Mouse (Mus musculus) thymus, adult 2 months (tissue): Measurements from ENCODE around the gene Dgki. TPM values are rescaled to one million over a fixed set of nuclear protein-coding genes. Genes with fewer than 3 reads are reported as not detected.

Experiments used
- DNase-seq: peaks from one replicate; pipeline ENCODE4 v3.0.0; 2021
- H3K27ac ChIP-seq: fragments of 200-500 bp; 2 replicates; pipeline ENCODE4 v1.5.1; 2012; ENCODE audit warnings: low read length, control low read depth; ENCODE audit not compliant: control insufficient read depth, insufficient read depth
- H3K27me3 ChIP-seq: fragments of 200-500 bp; 2 replicates; pipeline ENCODE4 v1.6.1; 2012; ENCODE audit warnings: mild to moderate bottlenecking, low read length, moderate library complexity, mixed read lengths; ENCODE audit not compliant: control insufficient read depth, insufficient read depth
- H3K36me3 ChIP-seq: fragments of 200-500 bp; 2 replicates; pipeline ENCODE4 v1.6.1; 2012; ENCODE audit warnings: mild to moderate bottlenecking, low read length, moderate library complexity; ENCODE audit not compliant: control insufficient read depth, insufficient read depth
- H3K4me1 ChIP-seq: fragments of 200-500 bp; replicated peaks from 2 replicates; pipeline ENCODE4 v1.6.1; 2012; ENCODE audit warnings: low read length; ENCODE audit not compliant: control insufficient read depth, insufficient read depth
- H3K4me3 ChIP-seq: fragments of 200-500 bp; 2 replicates; pipeline ENCODE4 v1.5.1; 2012; ENCODE audit warnings: mild to moderate bottlenecking, low read length, control low read depth, moderate library complexity; ENCODE audit not compliant: control insufficient read depth, insufficient read depth
- CTCF ChIP-seq: fragments of 200-500 bp; IDR thresholded peaks from 2 replicates; pipeline ENCODE4 v1.5.1; 2012; ENCODE audit warnings: mild to moderate bottlenecking, control low read depth, low read length, moderate library complexity, borderline replicate concordance; ENCODE audit not compliant: control insufficient read depth, poor library complexity, insufficient read depth; ENCODE audit errors: extremely low read depth
- POLR2A ChIP-seq: fragments of 200-500 bp; IDR thresholded peaks from 2 replicates; pipeline ENCODE4 v1.6.1; 2012; ENCODE audit warnings: mild to moderate bottlenecking, low read length, control low read depth, moderate library complexity; ENCODE audit not compliant: control insufficient read depth, poor library complexity, insufficient read depth; ENCODE audit errors: extremely low read depth
- WGBS: fragments of 180-500 bp; shearing (Covaris S2); methylation state at CpG from one replicate; pipeline ENCODE4 v1.1.7; 2018; 5-methylcytosine and 5-hydroxymethylcytosine counted together
- polyA plus RNA-seq: library from polyadenylated mRNA; depleted of rRNA; stranded (reverse); fragments of >200 nt; gene quantifications from 2 replicates; pipeline ENCODE4 v1.2.3, GENCODE M21; 2012

Gene Dgki
- polyA plus RNA-seq, 1 experiment = 0.15 TPM

DNA sequence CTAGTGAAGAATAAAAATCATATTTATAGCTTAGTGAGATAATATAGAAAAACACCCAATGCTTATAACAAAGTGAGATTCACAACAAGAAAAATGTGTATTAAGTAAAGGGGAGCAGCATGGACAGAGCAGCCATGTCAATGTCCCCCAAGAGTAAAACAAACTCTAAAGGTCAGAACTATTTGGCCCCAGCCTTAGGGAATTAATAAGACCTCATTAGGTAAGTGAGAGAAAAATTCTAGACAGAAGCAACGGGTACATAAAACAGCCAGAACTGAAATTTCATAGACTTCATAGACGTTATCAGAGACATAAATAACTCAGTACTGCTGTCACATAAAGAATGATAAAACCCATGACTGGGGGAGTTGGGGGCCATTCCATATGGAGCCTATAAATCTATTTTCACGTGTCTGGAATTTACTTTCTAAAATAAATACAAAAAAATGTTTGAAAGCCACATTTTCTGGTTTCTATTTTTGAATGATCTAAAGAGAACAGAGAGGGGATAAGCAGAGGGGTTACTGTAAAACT is 402.3 kb downstream of the Dgki start:
- WGBS = 81% methylated on average over 3 of the region's 3 CpGs

DNA sequence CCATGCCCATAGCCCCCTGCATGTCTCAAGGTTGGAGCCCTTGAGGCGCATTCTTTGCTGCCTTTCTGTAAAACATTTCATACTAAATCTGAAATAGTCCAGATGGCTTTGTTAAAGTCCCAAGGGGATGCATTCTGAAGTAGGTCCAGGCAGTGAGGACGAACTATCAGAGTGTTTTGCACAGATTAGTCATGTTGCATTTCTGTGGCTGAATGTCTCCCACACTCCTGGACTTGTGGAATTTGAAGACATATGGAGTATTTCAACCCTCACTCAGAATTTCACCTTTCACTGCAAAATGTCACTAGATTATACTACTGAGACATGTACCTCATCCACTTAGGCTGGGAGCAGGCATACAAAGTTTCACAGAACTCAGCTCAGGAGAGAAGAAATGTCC is 403.3 kb downstream of the Dgki start:
- Histone ChIP-seq H3K36me3 (no peaks in the 10 kb centered on the region), H3K27ac (no peak overlapping the region), H3K27me3 (no peaks in the 10 kb centered on the region), H3K4me1 (no peaks in the 10 kb centered on the region), H3K4me3 (no peak overlapping the region)
- TF ChIP-seq POLR2A = no peak
- TF ChIP-seq CTCF = no peak
- WGBS = 88% methylated on average over 2 of the region's 2 CpGs
- DNase-seq = no peak

More for the DNA sequence above, 402.3 kb downstream of the Dgki start:
- TF ChIP-seq POLR2A (no peak), CTCF (no peak)
- H3K4me1 ChIP-seq = no peaks in the 10 kb centered on the region
- no peaks in the 10 kb centered on the region for H3K36me3 ChIP-seq
- no peaks in the 10 kb centered on the region for H3K27me3 ChIP-seq
- no peak for DNase-seq
- H3K27ac ChIP-seq = no peak overlapping the region
- no peak overlapping the region for H3K4me3 ChIP-seq

DNA sequence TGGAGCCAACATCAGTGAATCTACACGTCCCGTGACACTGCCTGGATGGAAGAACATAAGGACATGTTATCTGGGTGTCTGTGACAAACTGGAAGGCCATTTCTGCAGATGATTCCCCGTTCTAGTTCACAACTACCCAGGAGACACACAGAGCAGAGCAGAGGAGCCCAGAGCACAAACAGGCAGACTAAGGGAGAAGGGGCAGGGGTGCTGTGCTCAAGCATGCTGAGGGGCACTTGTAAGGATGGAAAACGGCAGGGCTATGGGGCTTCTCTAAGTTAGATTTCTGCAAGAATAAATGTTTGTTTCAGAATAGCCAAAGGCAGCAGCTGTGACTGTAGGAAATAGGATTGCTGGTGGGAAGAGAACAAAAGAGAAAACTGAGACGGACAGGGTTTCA is 408.2 kb downstream of the Dgki start:
- H3K4me1 ChIP-seq = no peaks in the 10 kb centered on the region
- 89% methylated on average over 5 of the region's 5 CpGs for WGBS
- H3K4me3 ChIP-seq = no peak overlapping the region
- H3K27me3 ChIP-seq = no peaks in the 10 kb centered on the region
- H3K36me3 ChIP-seq = no peaks in the 10 kb centered on the region
- H3K27ac ChIP-seq = no peak overlapping the region
- TF ChIP-seq POLR2A (no peak), CTCF (no peak)
- no peak for DNase-seq

DNA sequence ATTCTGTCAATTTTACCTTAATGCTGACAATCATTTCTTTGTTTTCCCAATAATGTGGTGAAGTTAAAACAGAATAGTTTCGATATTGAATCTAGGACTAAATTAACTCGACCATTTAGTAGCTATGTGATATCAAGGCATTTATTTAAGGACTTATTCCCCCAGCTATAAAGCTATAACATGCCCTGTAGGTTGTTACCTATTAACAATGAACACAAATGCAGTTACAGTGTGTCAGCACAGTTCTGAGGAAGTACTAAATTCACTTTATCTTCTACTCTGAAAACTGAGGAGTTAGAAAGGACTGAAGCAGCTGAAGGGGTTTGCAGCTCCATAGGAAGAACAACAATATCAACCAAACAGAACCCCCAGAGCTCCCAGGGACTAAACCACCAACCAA is 409.2 kb downstream of the Dgki start:
- H3K4me3 ChIP-seq = no peak overlapping the region
- H3K27ac ChIP-seq = no peak overlapping the region
- no peaks in the 10 kb centered on the region for H3K36me3 ChIP-seq
- no peak for DNase-seq
- TF ChIP-seq CTCF (no peak), POLR2A (no peak)
- no peaks in the 10 kb centered on the region for H3K4me1 ChIP-seq
- WGBS = 79% methylated on average over 2 of the region's 2 CpGs
- no peaks in the 10 kb centered on the region for H3K27me3 ChIP-seq

DNA sequence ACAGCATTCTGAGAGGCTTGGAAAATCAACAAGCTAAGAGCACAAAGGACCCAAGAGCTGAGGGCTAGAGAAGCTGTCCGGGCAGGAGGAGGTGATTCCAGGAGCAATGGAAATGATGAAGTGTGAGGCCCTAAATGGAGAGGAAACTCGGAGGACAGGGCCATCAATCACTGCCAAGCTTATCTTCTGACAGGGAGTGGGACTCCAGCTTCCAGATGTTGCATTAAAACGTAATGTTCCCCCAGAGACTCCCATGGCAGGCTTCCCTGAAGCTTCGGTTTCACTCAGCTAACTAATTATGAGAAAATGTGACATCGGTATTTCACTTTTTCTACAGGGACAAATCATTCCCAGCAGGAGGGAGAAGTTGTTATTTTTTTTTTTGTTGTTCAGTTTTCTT is 409.7 kb downstream of the Dgki start:
- Histone ChIP-seq H3K36me3 (no peaks in the 10 kb centered on the region), H3K4me3 (no peak overlapping the region), H3K27me3 (no peaks in the 10 kb centered on the region), H3K4me1 (no peaks in the 10 kb centered on the region), H3K27ac (no peak overlapping the region)
- TF ChIP-seq POLR2A (no peak), CTCF (no peak)
- WGBS = 59% methylated on average over 5 of the region's 5 CpGs
- DNase-seq = no peak

DNA sequence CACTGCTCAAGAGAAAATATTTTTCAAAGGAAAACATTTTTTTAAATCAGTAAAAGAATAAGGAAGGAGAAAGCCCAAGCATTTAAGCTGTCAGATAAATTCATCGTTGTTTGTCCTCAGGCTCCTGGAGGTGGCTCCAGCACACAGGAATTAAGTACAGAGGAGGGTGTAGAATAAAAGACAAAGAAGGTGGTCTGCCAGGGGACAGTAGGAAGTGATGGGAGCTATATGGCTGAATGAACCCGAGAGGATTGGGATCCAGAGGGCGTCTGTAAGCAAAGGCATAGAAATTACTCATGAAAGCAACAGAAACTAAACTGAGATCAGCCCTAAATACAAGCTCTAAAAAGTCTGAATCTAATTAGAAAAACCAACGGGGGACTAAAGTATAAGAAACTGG is 418.7 kb downstream of the Dgki start:
- DNase-seq = no peak
- no peaks in the 10 kb centered on the region for H3K36me3 ChIP-seq
- WGBS = 87% methylated on average over 4 of the region's 4 CpGs
- H3K4me3 ChIP-seq = no peak overlapping the region
- no peak for TF ChIP-seq POLR2A
- no peak overlapping the region for H3K27ac ChIP-seq
- H3K27me3 ChIP-seq = no peaks in the 10 kb centered on the region
- no peaks in the 10 kb centered on the region for H3K4me1 ChIP-seq

DNA sequence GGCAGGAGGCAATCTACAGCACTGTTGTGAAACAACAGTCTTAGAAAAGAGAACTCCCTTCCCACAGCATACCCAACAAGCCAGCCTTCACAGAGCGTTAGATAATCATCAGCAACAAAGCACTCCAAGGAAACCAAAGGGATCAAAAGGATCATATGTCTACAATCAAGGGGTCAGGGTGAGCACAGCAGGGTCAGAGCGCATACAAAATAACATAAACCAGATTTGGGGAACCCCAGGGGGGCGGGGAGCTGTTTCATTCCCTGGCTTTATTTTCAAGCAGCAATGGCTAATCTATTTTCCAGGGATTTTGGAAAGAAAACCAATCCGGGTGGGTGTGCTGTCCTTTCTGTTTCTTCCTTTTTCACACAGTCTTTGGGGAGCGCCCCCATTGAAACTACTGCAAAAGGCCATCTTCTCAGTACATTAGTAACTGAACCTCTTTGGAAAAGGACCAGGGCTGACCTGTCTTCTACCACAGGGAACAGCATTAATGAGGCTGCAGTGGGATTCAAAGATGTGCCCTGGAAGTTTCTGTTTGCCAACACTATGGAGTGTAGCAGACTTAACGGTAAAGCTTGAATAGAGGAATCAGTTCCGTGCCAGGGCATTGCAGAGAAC is 419.2 kb downstream of the Dgki start:
- WGBS = 89% methylated on average over 7 of the region's 7 CpGs
- Histone ChIP-seq H3K27me3 (no peaks in the 10 kb centered on the region), H3K4me3 (no peak overlapping the region), H3K27ac (no peak overlapping the region), H3K4me1 (no peaks in the 10 kb centered on the region), H3K36me3 (no peaks in the 10 kb centered on the region)
- no peak for DNase-seq
- TF ChIP-seq CTCF (no peak), POLR2A (no peak)
